Mouse (Mus musculus) lung, embryonic 15.5 days (tissue): Measurements from ENCODE around the gene Sgsm2. TPM values are rescaled to one million over a fixed set of nuclear protein-coding genes. Genes with fewer than 3 reads are reported as not detected.

Experiments
- ATAC-seq: fragments of 200-750 bp; cut with Nextera tagmentation; 2 replicates; pipeline ENCODE4 v1.8.0; 2017; ENCODE audit warnings: moderate number of reproducible peaks, borderline replicate concordance; ENCODE audit not compliant: low FRiP score, low TSS enrichment; ENCODE audit errors: extremely low read depth
- H3K27ac ChIP-seq: fragments of 300-500 bp; sonication (generic); 2 replicates; pipeline ENCODE4 v1.5.1; 2015; ENCODE audit warnings: moderate library complexity, mild to moderate bottlenecking, inconsistent platforms
- H3K27me3 ChIP-seq: fragments of 300-500 bp; sonication (generic); 2 replicates; pipeline ENCODE4 v1.6.1; 2015; ENCODE audit warnings: inconsistent platforms
- H3K36me3 ChIP-seq: fragments of 300-500 bp; sonication (generic); 2 replicates; pipeline ENCODE4 v1.6.1; 2015; ENCODE audit warnings: inconsistent platforms
- H3K4me1 ChIP-seq: fragments of 300-500 bp; sonication (generic); 2 replicates; pipeline ENCODE4 v1.6.1; 2015; ENCODE audit warnings: inconsistent platforms
- H3K4me2 ChIP-seq: fragments of 300-500 bp; sonication (generic); 2 replicates; pipeline ENCODE4 v1.6.1; 2015; ENCODE audit warnings: inconsistent platforms, mild to moderate bottlenecking, moderate library complexity
- H3K4me3 ChIP-seq: fragments of 300-500 bp; sonication (generic); 2 replicates; pipeline ENCODE4 v1.5.1; 2015; ENCODE audit warnings: mild to moderate bottlenecking, inconsistent platforms
- H3K9ac ChIP-seq: fragments of 300-500 bp; sonication (generic); 2 replicates; pipeline ENCODE4 v1.6.1; 2015; ENCODE audit warnings: inconsistent platforms
- H3K9me3 ChIP-seq: fragments of 300-500 bp; sonication (generic); 2 replicates; pipeline ENCODE4 v1.6.1; 2016; ENCODE audit warnings: inconsistent platforms
- WGBS: fragments of 180-500 bp; shearing (Covaris S2); methylation state at CpG from one replicate; pipeline ENCODE4 v1.1.7; 2015; 5-methylcytosine and 5-hydroxymethylcytosine counted together
- polyA plus RNA-seq: library from polyadenylated mRNA; unstranded; fragments of >200 nt; fragmentation: Nextera tagmentation; extraction: Ambion mirVana; gene quantifications from 2 replicates; pipeline ENCODE4 v1.2.1, GENCODE M21; 2015

Gene Sgsm2
- polyA plus RNA-seq, 1 experiment from 2014 or later: 3.5 TPM

DNA sequence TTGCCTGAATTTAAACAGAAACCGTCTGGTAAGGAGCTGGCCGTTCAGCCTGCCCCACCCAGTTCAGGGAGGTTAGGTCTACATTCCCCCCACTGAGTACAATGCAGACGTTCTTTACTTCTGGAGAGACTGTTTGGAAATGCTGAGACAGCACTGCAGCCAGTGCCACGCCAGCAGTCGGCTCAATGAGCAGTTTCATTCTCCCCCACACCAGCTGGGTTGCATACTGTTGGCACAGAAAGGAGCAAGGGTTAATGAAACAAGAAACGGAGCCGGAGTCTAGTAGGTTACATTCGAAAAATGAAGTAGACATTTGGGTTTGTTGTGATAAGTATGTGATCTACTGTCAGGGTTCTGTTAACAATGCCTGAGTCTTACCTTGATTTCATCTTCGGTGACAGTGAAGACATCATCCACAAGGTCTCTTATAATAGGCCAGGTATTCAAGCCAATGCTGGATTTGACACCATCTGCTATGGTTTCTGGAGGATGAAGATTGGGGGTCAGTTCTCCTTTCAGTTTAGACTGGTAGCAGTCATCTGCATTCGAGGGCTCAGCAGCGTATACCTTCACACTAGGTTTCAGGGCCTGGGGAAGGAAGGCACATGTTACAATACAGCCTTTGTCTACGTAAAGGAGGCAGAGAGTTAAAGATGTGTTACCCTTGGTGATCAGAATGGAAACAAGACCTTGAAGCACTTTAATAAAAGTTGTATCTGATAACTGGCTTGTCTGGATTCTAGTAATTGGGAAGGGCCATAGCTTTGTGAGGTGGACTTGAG, 11.9 kb upstream of the Sgsm2 start:
- WGBS: 73% methylated on average over 12 of the region's 12 CpGs
- Histone ChIP-seq H3K4me3 (no peak overlapping the region), H3K36me3 (peaks cover 62% of the 10 kb centered on the region)

GRCm38 (mm10) chr11:74907850-74908249, 11.0 kb upstream of the Sgsm2 start:
- H3K4me2 ChIP-seq: no peak overlapping the region
- H3K27me3 ChIP-seq: no peaks in the 10 kb centered on the region
- H3K27ac ChIP-seq: no peak overlapping the region
- no peaks in the 10 kb centered on the region for H3K4me1 ChIP-seq
- no peak for ATAC-seq
- H3K4me3 ChIP-seq: no peak overlapping the region
- H3K9ac ChIP-seq: no peak overlapping the region
- 91% methylated on average over 6 of the region's 6 CpGs for WGBS
- peaks cover 71% of the 10 kb centered on the region for H3K36me3 ChIP-seq
- no peaks in the 10 kb centered on the region for H3K9me3 ChIP-seq

More for the DNA sequence above, 11.9 kb upstream of the Sgsm2 start:
- Histone ChIP-seq H3K27me3 (no peaks in the 10 kb centered on the region), H3K4me2 (no peak overlapping the region), H3K9me3 (no peaks in the 10 kb centered on the region), H3K9ac (no peak overlapping the region), H3K4me1 (no peaks in the 10 kb centered on the region), H3K27ac (no peak overlapping the region)
- ATAC-seq: no peak

DNA sequence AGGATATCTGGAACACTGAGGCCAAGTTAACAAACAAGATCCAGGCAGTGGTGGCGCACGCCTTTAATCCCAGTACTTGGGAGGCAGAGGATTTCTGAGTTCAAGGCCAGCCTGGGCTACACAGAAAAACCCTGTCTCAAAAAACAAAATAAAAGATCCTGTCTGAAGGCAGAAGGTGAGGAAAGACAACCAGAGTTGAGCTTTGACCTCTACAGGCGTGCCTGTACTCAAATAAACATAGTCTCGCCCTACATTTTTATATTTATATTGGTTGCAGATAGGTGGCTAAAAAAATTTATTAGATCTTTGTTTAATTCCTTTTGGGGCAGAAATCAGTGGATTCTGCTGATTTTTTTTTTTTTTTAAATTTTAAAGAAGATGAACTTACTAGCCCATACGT, 5.6 kb upstream of the Sgsm2 start:
- no peaks in the 10 kb centered on the region for H3K27me3 ChIP-seq
- peaks cover 81% of the 10 kb centered on the region for H3K36me3 ChIP-seq
- no peak overlapping the region for H3K9ac ChIP-seq
- H3K27ac ChIP-seq: no peak overlapping the region
- ATAC-seq: no peak
- no peak overlapping the region for H3K4me3 ChIP-seq
- H3K4me1 ChIP-seq: peaks cover 11% of the 10 kb centered on the region; the same call in 1 of the 2 replicates
- no peaks in the 10 kb centered on the region for H3K9me3 ChIP-seq
- no peak overlapping the region for H3K4me2 ChIP-seq
- WGBS: 84% methylated on average over 5 of the region's 5 CpGs

DNA sequence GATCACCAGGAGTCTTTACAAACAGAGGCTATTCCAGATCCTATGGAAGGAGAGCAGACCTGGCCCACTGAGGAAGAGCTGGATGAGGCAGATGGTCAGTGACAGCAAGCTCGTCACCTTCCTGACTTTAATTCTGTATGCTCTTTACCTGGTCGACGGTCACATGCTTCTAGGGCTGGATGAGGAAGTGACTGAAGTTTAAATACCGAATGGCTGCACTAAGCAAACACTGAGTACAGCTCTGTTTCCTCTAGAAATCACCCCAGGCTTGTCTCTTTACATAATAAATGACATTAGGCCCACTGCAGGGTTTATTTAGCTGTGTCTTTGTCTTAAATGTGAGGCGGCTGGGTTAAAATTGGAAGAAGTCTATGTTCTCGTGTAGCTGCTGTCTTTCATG, 4.7 kb upstream of the Sgsm2 start:
- no peak for ATAC-seq
- no peak overlapping the region for H3K4me2 ChIP-seq
- H3K9ac ChIP-seq: no peak overlapping the region
- H3K27me3 ChIP-seq: no peaks in the 10 kb centered on the region
- WGBS: 81% methylated on average over 6 of the region's 6 CpGs
- H3K4me1 ChIP-seq: peaks cover 11% of the 10 kb centered on the region; the same call in 1 of the 2 replicates
- no peaks in the 10 kb centered on the region for H3K9me3 ChIP-seq
- H3K4me3 ChIP-seq: no peak overlapping the region
- H3K27ac ChIP-seq: no peak overlapping the region
- H3K36me3 ChIP-seq: peaks cover 73% of the 10 kb centered on the region

DNA sequence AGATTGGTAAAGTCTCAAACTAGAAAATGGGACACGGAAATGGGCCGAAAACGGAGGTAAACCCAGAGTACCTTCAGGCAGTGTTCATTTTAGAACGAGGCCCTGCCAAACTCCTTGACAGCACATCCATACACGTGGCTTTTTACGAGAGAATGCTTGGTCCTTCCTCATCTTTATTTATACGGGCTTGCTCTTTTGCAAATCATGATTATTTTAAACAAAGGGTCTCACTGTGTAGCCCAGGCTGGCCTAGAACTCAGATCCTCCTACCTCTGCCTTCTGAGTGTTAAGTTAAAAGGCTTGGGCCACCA, 1.6 kb upstream of the Sgsm2 start:
- Histone ChIP-seq H3K9ac (peak overlapping the region; percentile 74), H3K9me3 (no peaks in the 10 kb centered on the region), H3K4me2 (peak overlapping the region; percentile 96), H3K4me3 (peak overlapping the region; percentile 91), H3K36me3 (peaks cover 42% of the 10 kb centered on the region), H3K27ac (no peak overlapping the region), H3K27me3 (no peaks in the 10 kb centered on the region), H3K4me1 (peaks cover 14% of the 10 kb centered on the region; the same call in 1 of the 2 replicates)
- no peak for ATAC-seq
- under 1% methylated on average over 7 of the region's 7 CpGs for WGBS

GRCm38 (mm10) chr11:74897678-74898516, 1.0 kb upstream of the Sgsm2 start, which contains the start of gene Tsr1:
TSS of gene Tsr1 (plus strand) at chr11:74898071.
- Histone ChIP-seq H3K27me3 (no peaks in the 10 kb centered on the region), H3K4me2 (peak within 1 kb of the TSS; percentile 96), H3K4me1 (peaks cover 14% of the 10 kb centered on the region; the same call in 1 of the 2 replicates), H3K9me3 (no peaks in the 10 kb centered on the region), H3K9ac (peak within 1 kb of the TSS; percentile 74), H3K27ac (peak within 1 kb of the TSS; percentile 85), H3K4me3 (peak within 1 kb of the TSS; percentile 91), H3K36me3 (peaks cover 36% of the 10 kb centered on the region)
- peak; percentile 83 for ATAC-seq
- under 1% methylated on average over 54 of the region's 54 CpGs for WGBS

DNA sequence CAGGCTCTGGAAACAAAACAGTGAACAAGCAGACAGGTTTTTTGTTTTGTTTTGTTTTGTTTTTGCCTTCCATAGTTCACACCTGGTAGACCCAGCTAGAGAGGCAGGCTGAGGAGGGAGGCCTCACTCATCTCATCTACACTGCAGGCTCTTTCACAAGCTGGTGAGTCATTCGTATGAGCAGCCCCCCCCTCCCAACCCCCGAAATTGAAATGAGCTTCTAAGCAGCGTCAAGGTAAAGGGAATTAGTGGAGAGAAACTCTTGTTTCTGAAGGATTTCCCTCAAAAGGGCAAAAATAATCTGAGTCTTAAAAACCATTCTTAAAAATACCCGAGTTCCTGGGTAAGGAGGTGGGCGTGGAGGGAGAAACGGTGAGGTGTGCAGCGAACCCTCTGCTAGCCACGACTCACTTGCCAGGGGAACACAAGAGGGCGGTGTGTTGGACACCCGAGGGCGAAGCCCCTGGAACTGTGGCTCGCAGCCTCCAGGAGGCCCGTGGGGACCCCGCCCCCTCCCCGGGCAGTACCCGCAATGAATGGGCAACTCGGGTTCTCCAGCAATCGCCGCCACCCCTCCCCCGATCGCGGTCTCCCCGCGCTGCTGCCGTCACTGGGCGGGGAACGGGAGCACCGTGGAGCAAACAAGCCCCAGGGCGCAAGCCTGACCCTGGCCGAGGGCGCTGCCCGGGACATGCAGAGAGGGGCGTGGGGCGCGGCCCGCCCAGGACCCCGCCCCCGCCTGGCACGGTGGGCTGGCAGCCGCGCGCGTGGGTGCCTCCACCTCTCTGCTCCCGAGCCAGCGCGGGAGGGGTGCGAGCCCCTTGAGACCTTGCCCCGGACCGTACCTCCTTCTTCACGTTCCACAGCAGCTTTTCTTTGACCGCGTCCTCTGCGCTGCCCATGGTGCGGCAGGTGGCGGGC, 620 bp downstream of the Sgsm2 start:
- Histone ChIP-seq H3K4me2 (peak overlapping the region; percentile 96), H3K4me1 (peaks cover 14% of the 10 kb centered on the region; the same call in 1 of the 2 replicates)
- WGBS: under 1% methylated on average over 52 of the region's 55 CpGs

GRCm38 (mm10) chr11:74894619-74895018, 2.2 kb downstream of the Sgsm2 start:
- Histone ChIP-seq H3K27me3 (no peaks in the 10 kb centered on the region), H3K9ac (no peak overlapping the region)

More for the DNA sequence above, 620 bp downstream of the Sgsm2 start:
- ATAC-seq: peak; percentile 66
- no peaks in the 10 kb centered on the region for H3K9me3 ChIP-seq
- peak overlapping the region; percentile 74 for H3K9ac ChIP-seq
- H3K27ac ChIP-seq: peak overlapping the region; percentile 85
- peak overlapping the region; percentile 91 for H3K4me3 ChIP-seq
- no peaks in the 10 kb centered on the region for H3K27me3 ChIP-seq
- H3K36me3 ChIP-seq: peaks cover 20% of the 10 kb centered on the region

DNA sequence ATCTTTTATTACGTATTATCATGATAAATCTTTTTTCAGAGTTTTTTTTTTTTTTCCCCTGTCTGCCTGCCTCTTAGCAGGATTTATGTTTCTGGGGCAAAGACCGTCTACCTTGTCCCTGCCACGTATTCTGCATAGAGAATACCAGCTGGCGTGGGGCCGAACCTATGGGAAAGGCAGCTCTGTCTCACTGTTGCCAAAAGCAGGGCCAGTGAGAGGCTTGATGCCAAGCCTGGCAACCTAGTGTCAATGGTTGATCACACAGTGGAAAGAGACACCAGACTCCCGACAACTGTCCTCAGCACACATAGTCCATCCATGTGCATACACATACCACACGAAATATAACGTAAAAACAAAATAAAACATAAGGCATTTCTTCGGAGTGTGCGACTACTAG, 13.8 kb downstream of the Sgsm2 start:
- H3K36me3 ChIP-seq: no peaks in the 10 kb centered on the region
- H3K4me1 ChIP-seq: peaks cover 9% of the 10 kb centered on the region
- H3K4me2 ChIP-seq: no peak overlapping the region
- no peak overlapping the region for H3K27ac ChIP-seq
- no peak for ATAC-seq
- WGBS: 90% methylated on average over 10 of the region's 10 CpGs
- H3K4me3 ChIP-seq: no peak overlapping the region
- H3K9me3 ChIP-seq: no peaks in the 10 kb centered on the region
- H3K27me3 ChIP-seq: no peaks in the 10 kb centered on the region
- no peak overlapping the region for H3K9ac ChIP-seq

More at GRCm38 (mm10) chr11:74894619-74895018, 2.2 kb downstream of the Sgsm2 start:
- Histone ChIP-seq H3K9me3 (no peaks in the 10 kb centered on the region), H3K4me1 (peaks cover 10% of the 10 kb centered on the region; the same call in 1 of the 2 replicates), H3K36me3 (peaks cover 4% of the 10 kb centered on the region; the same call in 1 of the 2 replicates), H3K4me3 (no peak overlapping the region), H3K27ac (no peak overlapping the region), H3K4me2 (no peak overlapping the region)
- WGBS: 59% methylated on average over 4 of the region's 4 CpGs
- ATAC-seq: no peak

DNA sequence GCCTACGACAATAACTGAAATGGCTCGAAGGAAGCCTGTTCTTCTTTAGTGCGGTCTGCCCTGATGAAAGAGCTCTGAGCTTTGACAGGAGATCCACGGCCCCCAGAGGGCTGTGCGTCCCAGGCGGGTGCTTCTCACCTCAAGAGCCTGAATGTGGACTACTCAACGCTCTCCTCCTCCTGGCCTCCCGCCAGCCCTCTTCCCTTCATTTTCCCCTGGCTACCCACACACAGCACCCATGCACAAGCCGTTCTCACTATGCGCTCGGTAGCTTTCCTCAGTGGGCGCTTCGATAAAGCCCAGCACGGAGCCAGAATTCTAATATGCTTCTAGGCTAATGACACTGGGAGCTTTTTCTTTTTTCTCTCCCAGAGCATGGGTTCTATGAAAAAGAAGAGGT, 14.9 kb downstream of the Sgsm2 start:
- H3K9me3 ChIP-seq: no peaks in the 10 kb centered on the region
- H3K4me2 ChIP-seq: no peak overlapping the region; the same call in 1 of the 2 replicates
- no peak for ATAC-seq
- no peak overlapping the region for H3K4me3 ChIP-seq
- H3K9ac ChIP-seq: no peak overlapping the region
- no peaks in the 10 kb centered on the region for H3K36me3 ChIP-seq
- H3K4me1 ChIP-seq: peaks cover 10% of the 10 kb centered on the region
- H3K27me3 ChIP-seq: no peaks in the 10 kb centered on the region
- 47% methylated on average over 14 of the region's 14 CpGs for WGBS
- no peak overlapping the region for H3K27ac ChIP-seq

GRCm38 (mm10) chr11:74880999-74881398, 15.9 kb downstream of the Sgsm2 start:
- 77% methylated on average over 9 of the region's 9 CpGs for WGBS
- Histone ChIP-seq H3K27me3 (no peaks in the 10 kb centered on the region), H3K4me1 (peaks cover 16% of the 10 kb centered on the region), H3K27ac (no peak overlapping the region), H3K4me3 (no peak overlapping the region), H3K4me2 (no peak overlapping the region), H3K36me3 (no peaks in the 10 kb centered on the region), H3K9me3 (no peaks in the 10 kb centered on the region), H3K9ac (no peak overlapping the region)
- no peak for ATAC-seq
